Mouse (Mus musculus): Measurements from ENCODE around the gene Wdr91.

- TF ChIP-seq POLR2A (IDR thresholded peaks at IDR 0.05; ENCODE audit: low read depth, low read length) (no peak), CTCF (IDR thresholded peaks at IDR 0.05; ENCODE audit: extremely low read depth, insufficient read length, insufficient replicate concordance, low read depth, low read length) (no peak)
Measured at GRCm38 (mm10) chr6:34889185-34889584, 21.5 kb downstream of the Wdr91 start.
